Mouse (Mus musculus): ENCODE data around the gene Zeb2.

The Zeb2 gene

GRCm38 (mm10) chr2:44977556-44977955 is 139.6 kb downstream of the Zeb2 start:
- DNase-seq = no peak

- peak; percentile 21 to 35 for DNase-seq
These were observed 140.1 kb downstream of the Zeb2 start for GRCm38 (mm10) chr2:44977051-44977450.

- DNase-seq = peak; percentile 20 to 49
These were observed 140.7 kb downstream of the Zeb2 start for GRCm38 (mm10) chr2:44976484-44976883.

- no peak for DNase-seq
These were observed 143.4 kb downstream of the Zeb2 start for GRCm38 (mm10) chr2:44973828-44974227.

GRCm38 (mm10) chr2:44970087-44970646 is 147.0 kb downstream of the Zeb2 start:
- DNase-seq = no peak

- no peak for DNase-seq
These were observed 147.6 kb downstream of the Zeb2 start for GRCm38 (mm10) chr2:44969640-44970039.

GRCm38 (mm10) chr2:44969226-44969625 is 148.0 kb downstream of the Zeb2 start:
- DNase-seq = no peak

GRCm38 (mm10) chr2:44965834-44966555 is 151.2 kb downstream of the Zeb2 start:
- DNase-seq = no peak

- DNase-seq = no peak
These were observed 154.6 kb downstream of the Zeb2 start for GRCm38 (mm10) chr2:44962620-44963019.

GRCm38 (mm10) chr2:44961192-44961591 is 156.0 kb downstream of the Zeb2 start:
- DNase-seq = no peak

GRCm38 (mm10) chr2:44960561-44960960 is 156.6 kb downstream of the Zeb2 start:
- no peak for DNase-seq

GRCm38 (mm10) chr2:44957329-44957797 is 159.8 kb downstream of the Zeb2 start:
- DNase-seq = no peak

- no peak for DNase-seq
These were observed 161.0 kb downstream of the Zeb2 start for GRCm38 (mm10) chr2:44956232-44956631.

- DNase-seq = no peak
These were observed 161.7 kb downstream of the Zeb2 start for GRCm38 (mm10) chr2:44955506-44955905.

- no peak for DNase-seq
These were observed 163.0 kb downstream of the Zeb2 start for GRCm38 (mm10) chr2:44954180-44954579.

GRCm38 (mm10) chr2:44952830-44953422 is 164.3 kb downstream of the Zeb2 start:
- peak in 1 of 2 experiments; percentile 17 for DNase-seq

- no peak for DNase-seq
These were observed 165.5 kb downstream of the Zeb2 start for GRCm38 (mm10) chr2:44951651-44952213.

- DNase-seq = no peak
These were observed 172.5 kb downstream of the Zeb2 start for GRCm38 (mm10) chr2:44944689-44945088.
